Mouse (Mus musculus) bone marrow, adult 2 months (tissue): Measurements from ENCODE around the gene Upk3a. TPM values are rescaled to one million over a fixed set of nuclear protein-coding genes. Genes with fewer than 3 reads are reported as not detected.

Experiments
- H3K27ac ChIP-seq: fragments of 200-500 bp; 2 replicates; pipeline ENCODE4 v1.5.1; 2012; ENCODE audit warnings: low read depth, mild to moderate bottlenecking, control low read depth, inconsistent platforms, low read length; ENCODE audit not compliant: control insufficient read depth, poor library complexity, insufficient read depth
- H3K4me1 ChIP-seq: fragments of 200-500 bp; 2 replicates; pipeline ENCODE4 v1.6.1; 2011; ENCODE audit warnings: low read length; ENCODE audit not compliant: control insufficient read depth, insufficient read depth
- H3K4me3 ChIP-seq: fragments of 200-500 bp; replicated peaks from 2 replicates; pipeline ENCODE3; 2011; ENCODE audit warnings: mild to moderate bottlenecking, low read depth, low read length, control low read depth; ENCODE audit not compliant: control insufficient read depth
- CTCF ChIP-seq: fragments of 200-500 bp; IDR thresholded peaks from 2 replicates; pipeline ENCODE4 v1.5.1; 2011; ENCODE audit warnings: low read length, control low read depth; ENCODE audit not compliant: control insufficient read depth, insufficient read depth
- POLR2A ChIP-seq: fragments of 200-500 bp; IDR thresholded peaks from 2 replicates; pipeline ENCODE4 v1.6.1; 2011; ENCODE audit warnings: low read depth, mild to moderate bottlenecking, control low read depth, low read length, borderline replicate concordance; ENCODE audit not compliant: control insufficient read depth
- WGBS: fragments of 180-500 bp; shearing (Covaris S2); methylation state at CpG from one replicate; pipeline ENCODE4 v1.1.7; 2018; 5-methylcytosine and 5-hydroxymethylcytosine counted together
- polyA plus RNA-seq: library from polyadenylated mRNA; stranded (reverse); fragments of >200 nt; gene quantifications from 2 replicates; pipeline ENCODE4 v1.2.4, GENCODE M21; 2011; ENCODE audit warnings: low replicate concordance; ENCODE audit not compliant: missing spikeins, insufficient read depth, insufficient read length

Upk3a gene
- polyA plus RNA-seq, 1 experiment, result not detected

DNA sequence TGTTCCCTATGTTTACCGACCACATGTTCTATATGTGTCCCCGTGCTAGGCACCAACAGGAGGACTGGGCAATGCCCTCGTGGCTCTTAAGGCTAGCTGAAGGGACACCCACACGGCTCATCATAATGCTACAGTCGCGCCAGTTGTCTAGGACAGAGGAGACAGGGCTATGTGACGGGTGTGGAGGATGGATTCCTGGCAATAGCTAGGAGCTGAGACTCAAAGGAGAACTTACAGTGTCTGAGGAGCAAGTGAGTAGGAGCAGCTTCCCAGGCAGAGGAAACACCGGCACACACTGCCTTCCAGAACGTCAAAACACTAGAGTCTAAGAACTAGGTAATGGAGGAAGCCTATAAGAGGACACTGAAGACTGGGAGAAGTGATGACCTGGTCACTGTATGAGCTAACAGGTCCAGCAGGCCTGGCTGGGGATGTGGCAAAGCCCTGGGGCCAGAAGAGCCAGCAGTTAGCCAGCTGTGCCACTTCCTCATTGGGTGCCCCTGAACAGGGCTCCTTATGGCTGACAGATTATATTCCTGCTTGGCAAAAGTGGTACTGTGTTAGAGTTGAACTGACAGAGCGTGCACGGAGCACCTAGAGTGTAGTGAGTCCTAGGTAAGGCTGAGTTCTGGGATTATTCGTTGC, 31.3 kb upstream of the Upk3a start:
- Histone ChIP-seq H3K27ac (no peak overlapping the region), H3K4me1 (peaks cover 6% of the 10 kb centered on the region; the same call in 1 of the 2 replicates), H3K4me3 (no peak overlapping the region)
- TF ChIP-seq CTCF (no peak), POLR2A (no peak)
- 82% methylated on average over 12 of the region's 12 CpGs for WGBS

GRCm38 (mm10) chr15:84986171-84987019, 30.5 kb upstream of the Upk3a start:
- no peak for TF ChIP-seq CTCF
- TF ChIP-seq POLR2A, result no peak
- H3K27ac ChIP-seq, result 0 out of 2 replicates have a peak overlapping the region, but pooled peaks have one; percentile 83
- H3K4me3 ChIP-seq, result peak overlapping the region; percentile 87
- 22% methylated on average over 4 of the region's 4 CpGs for WGBS
- H3K4me1 ChIP-seq, result peaks cover 6% of the 10 kb centered on the region; the same call in 1 of the 2 replicates

DNA sequence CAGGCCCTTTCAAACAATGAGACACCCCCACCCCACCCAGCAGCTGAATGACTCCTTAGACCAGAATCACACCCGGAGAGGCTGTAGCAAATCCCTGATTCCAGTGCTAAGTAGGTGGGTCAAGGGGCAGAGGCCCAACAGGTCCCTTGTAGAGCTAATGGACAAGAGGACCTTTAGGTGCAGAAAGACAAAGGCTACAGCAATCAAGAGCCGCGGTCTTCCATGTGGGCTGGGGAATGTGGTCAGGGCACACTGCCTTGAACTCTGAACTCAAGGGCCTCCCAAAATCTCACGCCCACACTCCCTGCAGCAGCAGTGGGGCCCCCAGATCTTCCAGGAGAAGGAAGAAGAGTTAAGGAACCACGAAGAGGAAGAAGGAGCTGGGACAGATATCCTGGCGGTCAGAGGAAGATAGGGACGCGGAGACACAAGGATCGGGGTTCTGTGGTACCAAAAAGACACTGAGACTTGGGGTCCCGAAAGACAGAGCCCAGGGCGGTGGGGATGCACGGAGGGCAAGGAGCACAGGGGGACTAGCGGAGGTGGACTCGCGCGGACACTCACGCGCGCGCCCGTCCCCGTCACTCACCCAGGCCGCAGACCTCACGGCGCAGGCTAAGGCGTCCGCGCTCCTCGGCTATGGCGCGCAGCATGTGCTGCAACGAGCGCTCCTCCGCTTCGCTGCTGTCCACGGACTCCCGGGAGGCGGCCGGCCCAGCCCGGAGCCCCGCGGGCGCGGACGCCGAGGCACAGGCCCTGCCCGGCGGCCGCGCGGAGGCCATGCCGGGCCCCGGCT, 29.7 kb upstream of the Upk3a start:
- Histone ChIP-seq H3K4me1 (peaks cover 3% of the 10 kb centered on the region; the same call in 1 of the 2 replicates), H3K4me3 (peak overlapping the region; percentile 87), H3K27ac (peak overlapping the region; percentile 83)
- no peak for TF ChIP-seq POLR2A
- TF ChIP-seq CTCF, result no peak
- WGBS, result 1% methylated on average over 53 of the region's 53 CpGs

DNA sequence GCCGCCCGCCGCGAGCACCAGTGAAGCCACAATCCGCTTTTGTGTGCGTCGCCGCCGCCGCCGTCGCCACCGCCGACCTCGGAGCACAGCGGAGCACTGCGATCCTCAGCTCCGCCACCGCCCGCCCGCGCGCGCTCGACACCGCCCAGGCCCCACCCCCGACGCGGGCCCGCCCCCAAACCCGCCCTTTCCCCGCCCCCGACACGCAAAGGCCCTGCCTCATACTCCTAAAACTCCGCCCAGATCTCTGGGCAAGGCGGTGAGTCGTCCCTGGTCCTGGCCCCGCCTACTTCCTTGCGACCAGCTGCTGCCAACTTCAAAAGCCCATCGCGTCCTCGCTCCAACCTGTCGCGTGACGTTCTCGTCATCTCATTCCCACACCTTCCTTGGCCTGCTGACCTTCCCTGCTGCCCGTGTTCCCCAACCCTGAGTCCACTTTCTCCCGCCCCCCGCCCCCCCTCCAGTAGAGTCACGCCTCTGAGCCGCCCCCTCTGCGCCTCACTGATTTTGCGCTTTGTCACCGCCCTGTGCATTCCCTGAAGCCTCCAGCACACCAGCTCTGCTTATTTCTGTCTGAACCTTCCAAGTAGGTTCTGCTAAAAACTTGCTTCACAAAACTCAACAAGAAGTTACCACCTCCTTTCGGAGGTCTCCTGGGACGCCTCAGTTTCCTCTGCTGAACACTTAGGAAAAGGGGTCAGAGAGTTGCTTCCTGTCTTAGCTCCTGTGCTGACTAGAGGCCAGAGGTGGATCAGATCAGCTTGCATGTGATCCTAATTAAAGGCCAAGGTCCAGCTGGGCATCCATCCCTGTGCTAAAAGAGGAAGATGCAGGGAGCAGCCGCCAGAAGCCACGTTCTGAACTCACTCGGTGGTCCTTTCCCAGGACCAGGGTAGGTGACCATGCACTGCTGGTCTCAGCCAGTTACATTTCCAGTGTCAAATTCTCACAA, 28.8 kb upstream of the Upk3a start, which contains the start of gene 5031439G07Rik:
5031439G07Rik (minus strand) TSS at position 678 of the 952 bp plus-strand sequence.
- peak within 1 kb of the TSS; percentile 83 for H3K27ac ChIP-seq
- WGBS, result 1% methylated on average over 54 of the region's 59 CpGs
- peak; percentile 63 for TF ChIP-seq POLR2A
- no peak for TF ChIP-seq CTCF
- H3K4me1 ChIP-seq, result peaks cover 3% of the 10 kb centered on the region; the same call in 1 of the 2 replicates
- peak within 1 kb of the TSS; percentile 87 for H3K4me3 ChIP-seq

- TF ChIP-seq CTCF (no peak), POLR2A (no peak)
- WGBS, result 68% methylated on average over 3 of the region's 3 CpGs
- Histone ChIP-seq H3K27ac (no peak overlapping the region), H3K4me3 (no peak overlapping the region), H3K4me1 (peaks cover 6% of the 10 kb centered on the region)
Observed at GRCm38 (mm10) chr15:84989098-84989497, 27.8 kb upstream of the Upk3a start.

DNA sequence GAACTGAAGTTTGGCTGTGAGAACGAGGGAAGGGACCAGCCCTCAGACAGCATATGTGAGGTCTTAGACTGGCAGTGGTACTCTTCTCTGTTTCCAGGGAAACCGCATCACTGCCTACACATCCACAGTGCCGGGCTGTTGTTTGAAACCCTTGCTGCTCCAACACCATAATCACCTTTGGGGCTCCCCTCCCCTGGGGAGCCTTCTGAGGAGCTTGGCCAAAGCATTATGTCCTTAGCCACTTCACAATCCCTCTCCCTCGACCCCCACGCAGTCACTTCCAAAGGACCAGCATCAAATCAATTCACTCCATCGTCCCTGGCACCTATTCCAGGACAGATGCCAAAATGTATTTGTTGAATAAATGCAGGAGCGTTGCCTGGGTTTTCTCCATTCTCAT, 27.2 kb upstream of the Upk3a start:
- WGBS, result 74% methylated on average over 7 of the region's 7 CpGs
- TF ChIP-seq CTCF, result no peak
- H3K27ac ChIP-seq, result no peak overlapping the region
- no peak overlapping the region for H3K4me3 ChIP-seq
- peaks cover 10% of the 10 kb centered on the region for H3K4me1 ChIP-seq

DNA sequence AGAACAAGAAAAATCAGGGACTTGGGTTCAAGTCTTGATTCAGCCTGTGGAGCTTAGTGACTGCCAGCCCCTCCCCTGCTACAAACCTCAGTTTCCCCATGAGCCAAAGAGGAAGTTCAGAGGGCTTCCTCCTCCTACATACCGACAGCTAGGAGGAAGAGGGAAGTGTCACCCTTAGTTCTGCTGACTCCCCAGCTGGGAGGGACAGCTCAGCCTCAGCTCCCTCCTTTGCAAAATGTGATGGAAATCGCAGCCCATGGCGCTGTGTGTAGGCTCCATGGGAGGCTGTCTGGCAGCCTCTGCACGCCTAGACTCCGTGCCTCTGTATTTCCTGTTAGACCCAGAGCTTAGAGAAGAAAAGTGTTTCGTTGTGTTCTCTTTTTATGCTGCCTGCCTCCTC, 22.4 kb upstream of the Upk3a start:
- peak overlapping the region; percentile 85 for H3K27ac ChIP-seq
- WGBS, result 6% methylated on average over 6 of the region's 6 CpGs
- TF ChIP-seq POLR2A (no peak), CTCF (no peak)
- H3K4me1 ChIP-seq, result peaks cover 11% of the 10 kb centered on the region
- no peak overlapping the region for H3K4me3 ChIP-seq
